8 mouse cellular contexts compared by ENCODE assay signal in the genomic region with DNA sequence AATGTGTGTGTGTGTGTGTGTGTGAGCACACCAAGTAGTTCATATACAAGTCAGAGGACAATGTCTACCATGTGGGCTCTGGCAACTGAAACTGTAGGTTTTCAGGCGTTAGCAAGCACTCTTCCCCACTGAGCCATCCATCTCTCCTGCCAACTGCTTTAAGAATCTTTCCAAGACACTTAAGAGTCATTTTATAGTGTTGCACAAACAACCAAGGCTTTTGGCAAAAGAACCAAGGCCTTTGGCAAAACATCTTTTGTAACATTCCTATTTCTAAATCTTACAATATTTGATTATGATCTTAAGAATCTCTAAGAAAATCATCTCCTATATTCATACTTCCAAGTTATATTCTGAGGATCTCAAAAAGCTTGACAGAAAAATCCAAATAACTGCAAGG. TPM values are rescaled to one million over a fixed set of nuclear protein-coding genes. Genes with fewer than 3 reads are reported as not detected.
DNase-seq lines count a peak whose midpoint lies in the region; ATAC-seq and TF ChIP-seq lines count a peak whose summit lies in the region.

No protein-coding gene starts in this region.

- no peak overlapping the region for H3K9ac ChIP-seq in hindbrain, embryonic 11.5 days (ENCODE audit: low read depth, low read length)

- no peak for ATAC-seq in hindbrain, embryonic 11.5 days (ENCODE audit: low FRiP score)
- ATAC-seq in CD4-positive, CD25-positive, alpha-beta regulatory T cell, adult 4 months: no peak
- ATAC-seq in inflammation-experienced regulatory T-cells, adult 6 months: no peak

- WGBS in hindbrain, embryonic 11.5 days: 13% methylated on average over 1 of the region's 1 CpGs

- no peaks in the 10 kb centered on the region for H3K4me1 ChIP-seq in hindbrain, embryonic 11.5 days (replicated peaks; ENCODE audit: control insufficient read depth, insufficient read depth, low read length)

- peak; percentile 50 for DNase-seq in heart, adult 11 months
- no peak for DNase-seq in heart, postnatal 36 days
- peak; percentile 28 for DNase-seq in brain, embryonic 14.5 days (ENCODE audit: low read depth)
- no peak for DNase-seq in hindbrain, embryonic 11.5 days (ENCODE audit: low spot score)
- peak; percentile 55 for DNase-seq in lung, postnatal 36 days
- no peak for DNase-seq in ovary, postnatal 36 days (ENCODE audit: low spot score)

- peak overlapping the region; percentile 100 for H3K4me3 ChIP-seq in hindbrain, embryonic 11.5 days (ENCODE audit: low read depth, low read length)

- no peaks in the 10 kb centered on the region for H3K27me3 ChIP-seq in hindbrain, embryonic 11.5 days (ENCODE audit: control insufficient read depth, insufficient read depth, low read length)

- peak overlapping the region; percentile 52 for H3K4me2 ChIP-seq in hindbrain, embryonic 11.5 days (replicated peaks; ENCODE audit: low read depth, low read length)

- H3K9me3 ChIP-seq in hindbrain, embryonic 11.5 days (ENCODE audit: control insufficient read depth, low read length): no peaks in the 10 kb centered on the region

- TF ChIP-seq POLR2A in brain, embryonic 14.5 days (IDR thresholded peaks at IDR 0.05; ENCODE audit: borderline replicate concordance, extremely low read depth, insufficient read depth, insufficient read length, poor library complexity, severe bottlenecking): no peak

- no peaks in the 10 kb centered on the region for H3K36me3 ChIP-seq in hindbrain, embryonic 11.5 days (ENCODE audit: control insufficient read depth, insufficient read depth, low read length)

- TF ChIP-seq CTCF in brain, embryonic 14.5 days (IDR thresholded peaks at IDR 0.05; ENCODE audit: borderline replicate concordance, extremely low read depth, insufficient read depth, insufficient read length): no peak

- H3K27ac ChIP-seq in hindbrain, embryonic 11.5 days (ENCODE audit: low read depth, low read length): no peak overlapping the region

- intact Hi-C loops in heart, postnatal 36 days (cut with DNase I): loop anchor here (2.0 kb wide), 1 partner anchor 67 kb away; the partner anchor contains the start of gene Galm

RNA-seq across cellular contexts. Expression of gene Hnrnpll, which starts 2.4 kb away (rescaled TPM):
- 10 to 100 TPM; 21.0 to 24.5 TPM for total RNA-seq in heart, postnatal 36 days (2021)
- polyA plus RNA-seq in brain, embryonic 14.5 days (2012; rRNA removed): 81.9 and 85.7 TPM in 2 replicates
- 123 and 132 TPM in 2 replicates for polyA plus RNA-seq in hindbrain, embryonic 11.5 days (2014; fragmentation: Nextera tagmentation; extraction: Ambion mirVana)
- polyA plus RNA-seq in CD4-positive, CD25-positive, alpha-beta regulatory T cell, adult 4 months (2017; shearing (Covaris generic)): 10 to 100 TPM; 23.0 to 30.2 TPM
- polyA plus RNA-seq in inflammation-experienced regulatory T-cells, adult 6 months (2017; shearing (Covaris generic)): 10 to 100 TPM; 30.8 to 34.3 (median 33.4) TPM

Comparison
In these comparisons a context has a peak if more than half of its experiments do, and no peak if none do; other contexts are left out.
1. DNase-seq: peak in heart, adult 11 months (single experiment), brain, embryonic 14.5 days (single experiment) and lung, postnatal 36 days (single experiment); none in heart, postnatal 36 days (0 of 2), hindbrain, embryonic 11.5 days (single experiment) and ovary, postnatal 36 days (single experiment).